Mouse (Mus musculus): Measurements from ENCODE around the gene Ptprn2. TPM values are rescaled to one million over a fixed set of nuclear protein-coding genes. Genes with fewer than 3 reads are reported as not detected.

The Ptprn2 gene
- total and polyA plus RNA-seq, 3 experiments = 0.22 TPM; not detected in 2

DNA sequence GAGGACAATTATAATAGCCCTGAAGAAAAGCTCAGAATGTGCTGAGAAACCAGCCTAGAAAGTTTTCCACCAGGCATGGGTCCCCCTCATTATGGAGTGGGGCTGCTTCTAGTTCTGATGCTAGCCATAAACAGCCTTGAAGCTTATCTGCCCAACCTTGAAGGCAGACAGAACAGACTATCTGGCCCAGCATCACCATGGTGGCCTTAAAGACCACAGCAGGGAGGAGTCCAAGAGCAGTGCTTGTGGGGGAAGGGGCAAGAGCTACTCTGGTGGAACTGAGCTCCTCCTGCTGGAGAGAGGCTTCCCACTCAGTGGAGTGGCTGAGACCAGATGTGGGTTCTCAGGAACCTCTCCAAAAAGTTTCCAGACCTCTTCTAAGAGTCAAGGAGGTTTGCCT is 540.2 kb downstream of the Ptprn2 start:
- H3K9me3 ChIP-seq (replicated peaks) = peaks cover 77% of the 10 kb centered on the region
- ATAC-seq (ENCODE audit: extremely low read depth, insufficient number of reproducible peaks, low FRiP score, poor library complexity, severe bottlenecking) = no peak
- no peak overlapping the region for H3K4me3 ChIP-seq (ENCODE audit: low read depth, low read length)
- DNase-seq (ENCODE audit: low spot score) = no peak
- no peak for TF ChIP-seq GATA2 (IDR thresholded peaks at IDR 0.05; ENCODE audit: borderline replicate concordance, low read depth, low read length)
- no peak for TF ChIP-seq POLR2AphosphoS5 (IDR thresholded peaks at IDR 0.05; ENCODE audit: insufficient replicate concordance, low read depth, low read length)
- no peak for TF ChIP-seq CTCF (IDR thresholded peaks at IDR 0.05; ENCODE audit: low read depth, low read length)
- TF ChIP-seq GATA1 (IDR thresholded peaks at IDR 0.05; ENCODE audit: borderline replicate concordance, low read length) = no peak
- no peak for TF ChIP-seq TAL1 (conservative IDR thresholded peaks at IDR 0.05; ENCODE audit: low read depth, low read length)
- H3K27me3 ChIP-seq (ENCODE audit: insufficient read depth, low read length) = no peaks in the 10 kb centered on the region
- H3K36me3 ChIP-seq (replicated peaks) = no peaks in the 10 kb centered on the region
- no peaks in the 10 kb centered on the region for H3K4me1 ChIP-seq (ENCODE audit: insufficient read depth, low read depth, low read length)

GRCm38 (mm10) chr12:117027351-117027750 is 541.8 kb downstream of the Ptprn2 start:
- Histone ChIP-seq H3K36me3 (replicated peaks) (no peaks in the 10 kb centered on the region), H3K9me3 (replicated peaks) (peaks cover 75% of the 10 kb centered on the region), H3K27me3 (ENCODE audit: insufficient read depth, low read length) (no peaks in the 10 kb centered on the region), H3K4me3 (ENCODE audit: low read depth, low read length) (no peak overlapping the region), H3K4me1 (ENCODE audit: insufficient read depth, low read depth, low read length) (no peaks in the 10 kb centered on the region)
- ATAC-seq (ENCODE audit: extremely low read depth, insufficient number of reproducible peaks, low FRiP score, poor library complexity, severe bottlenecking) = no peak
- TF ChIP-seq GATA1 (IDR thresholded peaks at IDR 0.05; ENCODE audit: borderline replicate concordance, low read length) (no peak), GATA2 (IDR thresholded peaks at IDR 0.05; ENCODE audit: borderline replicate concordance, low read depth, low read length) (no peak), CTCF (IDR thresholded peaks at IDR 0.05; ENCODE audit: low read depth, low read length) (no peak), TAL1 (conservative IDR thresholded peaks at IDR 0.05; ENCODE audit: low read depth, low read length) (no peak), POLR2AphosphoS5 (IDR thresholded peaks at IDR 0.05; ENCODE audit: insufficient replicate concordance, low read depth, low read length) (no peak)
- DNase-seq (ENCODE audit: low spot score) = no peak

DNA sequence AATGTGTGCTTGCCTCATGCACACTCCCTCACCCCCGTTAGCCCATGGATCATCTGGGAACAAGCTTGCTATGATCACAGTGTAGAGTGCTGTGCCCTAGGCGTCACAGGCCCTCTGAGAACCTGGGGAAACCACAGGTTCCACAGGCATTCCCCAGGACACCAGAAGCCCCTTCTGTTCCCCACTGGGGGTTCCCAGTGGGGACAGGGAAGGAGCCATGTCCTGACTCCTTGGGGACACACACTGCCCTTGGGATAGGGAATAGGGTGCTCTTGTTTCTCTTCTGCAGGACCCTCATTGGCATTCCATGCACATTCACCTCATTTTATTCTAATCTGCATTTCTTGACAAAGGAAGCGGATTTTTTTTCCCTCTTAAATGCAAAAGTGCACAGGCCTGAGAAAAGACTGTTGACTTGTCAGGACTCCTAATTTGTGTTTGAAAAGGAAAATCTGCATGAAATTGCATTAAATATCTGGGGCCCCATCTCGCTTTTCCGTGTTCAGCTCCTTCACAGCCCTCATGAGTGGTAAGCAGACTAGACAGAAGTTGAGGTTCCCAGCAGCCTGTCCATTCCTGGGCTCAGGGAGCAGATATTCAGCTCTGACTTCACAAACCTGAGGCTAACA is 542.9 kb downstream of the Ptprn2 start:
- H3K4me1 ChIP-seq (ENCODE audit: insufficient read depth, low read depth, low read length) = no peaks in the 10 kb centered on the region
- ATAC-seq (ENCODE audit: extremely low read depth, insufficient number of reproducible peaks, low FRiP score, poor library complexity, severe bottlenecking) = no peak
- no peak overlapping the region for H3K4me3 ChIP-seq (ENCODE audit: low read depth, low read length)
- no peak for DNase-seq (ENCODE audit: low spot score)
- no peaks in the 10 kb centered on the region for H3K27me3 ChIP-seq (ENCODE audit: insufficient read depth, low read length)
- no peak for TF ChIP-seq CTCF (IDR thresholded peaks at IDR 0.05; ENCODE audit: low read depth, low read length)
- H3K9me3 ChIP-seq (replicated peaks) = peaks cover 71% of the 10 kb centered on the region
- H3K36me3 ChIP-seq (replicated peaks) = no peaks in the 10 kb centered on the region

DNA sequence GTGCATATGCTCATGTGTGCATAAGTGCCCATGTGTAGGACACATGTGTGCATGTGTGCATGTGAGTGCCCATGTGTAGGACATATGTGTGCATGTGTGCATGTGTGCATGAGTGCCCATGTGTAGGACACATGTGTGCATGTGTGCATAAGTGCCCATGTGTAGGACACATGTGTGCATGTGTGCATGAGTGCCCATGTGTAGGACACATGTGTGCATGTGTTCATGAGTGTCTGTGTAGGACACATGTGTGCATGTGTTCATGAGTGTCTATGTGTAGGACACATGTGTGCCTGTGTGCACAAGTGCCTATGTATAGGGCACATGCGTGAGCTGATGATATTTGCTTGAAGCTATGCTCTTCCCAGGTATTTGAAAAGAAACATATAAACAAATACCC is 547.7 kb downstream of the Ptprn2 start:
- no peak for ATAC-seq (ENCODE audit: extremely low read depth, insufficient number of reproducible peaks, low FRiP score, poor library complexity, severe bottlenecking)
- TF ChIP-seq TAL1 (conservative IDR thresholded peaks at IDR 0.05; ENCODE audit: low read depth, low read length) = no peak
- no peak for TF ChIP-seq CTCF (IDR thresholded peaks at IDR 0.05; ENCODE audit: low read depth, low read length)
- no peak for TF ChIP-seq GATA1 (IDR thresholded peaks at IDR 0.05; ENCODE audit: borderline replicate concordance, low read length)
- no peak for TF ChIP-seq POLR2AphosphoS5 (IDR thresholded peaks at IDR 0.05; ENCODE audit: insufficient replicate concordance, low read depth, low read length)
- no peak for TF ChIP-seq GATA2 (IDR thresholded peaks at IDR 0.05; ENCODE audit: borderline replicate concordance, low read depth, low read length)

DNA sequence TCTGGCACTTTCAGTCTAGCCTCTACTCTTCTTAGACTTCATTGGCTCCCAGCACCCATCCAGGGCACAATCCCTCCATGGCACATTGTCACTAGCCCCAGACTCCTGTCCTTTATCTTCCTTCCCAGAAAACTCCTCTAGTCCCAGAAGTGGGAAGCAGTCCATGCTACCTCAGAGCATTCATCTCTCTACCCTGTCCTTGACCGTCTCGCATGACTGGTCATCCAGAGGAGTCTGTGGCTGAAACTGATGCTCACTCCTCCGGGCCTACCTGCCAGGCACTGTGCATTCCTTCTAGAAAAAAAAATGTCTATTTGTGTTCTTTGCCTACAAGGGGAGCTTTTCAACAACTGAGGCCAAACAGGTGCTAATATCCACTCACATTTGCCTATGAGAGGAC is 549.0 kb downstream of the Ptprn2 start:
- no peak overlapping the region for H3K4me3 ChIP-seq (ENCODE audit: low read depth, low read length)
- H3K4me1 ChIP-seq (ENCODE audit: insufficient read depth, low read depth, low read length) = no peaks in the 10 kb centered on the region
- H3K36me3 ChIP-seq (replicated peaks) = no peaks in the 10 kb centered on the region
- TF ChIP-seq CTCF (IDR thresholded peaks at IDR 0.05; ENCODE audit: low read depth, low read length) = no peak
- no peak for TF ChIP-seq TAL1 (conservative IDR thresholded peaks at IDR 0.05; ENCODE audit: low read depth, low read length)
- TF ChIP-seq GATA2 (IDR thresholded peaks at IDR 0.05; ENCODE audit: borderline replicate concordance, low read depth, low read length) = no peak
- TF ChIP-seq GATA1 (IDR thresholded peaks at IDR 0.05; ENCODE audit: borderline replicate concordance, low read length) = no peak
- TF ChIP-seq POLR2AphosphoS5 (IDR thresholded peaks at IDR 0.05; ENCODE audit: insufficient replicate concordance, low read depth, low read length) = no peak
- peaks cover 58% of the 10 kb centered on the region for H3K9me3 ChIP-seq (replicated peaks)
- no peak for ATAC-seq (ENCODE audit: extremely low read depth, insufficient number of reproducible peaks, low FRiP score, poor library complexity, severe bottlenecking)
- DNase-seq (ENCODE audit: low spot score) = no peak
- no peaks in the 10 kb centered on the region for H3K27me3 ChIP-seq (ENCODE audit: insufficient read depth, low read length)

More for the DNA sequence above, 547.7 kb downstream of the Ptprn2 start:
- Histone ChIP-seq H3K27me3 (ENCODE audit: insufficient read depth, low read length) (no peaks in the 10 kb centered on the region), H3K36me3 (replicated peaks) (no peaks in the 10 kb centered on the region), H3K9me3 (replicated peaks) (peaks cover 64% of the 10 kb centered on the region), H3K4me1 (ENCODE audit: insufficient read depth, low read depth, low read length) (no peaks in the 10 kb centered on the region), H3K4me3 (ENCODE audit: low read depth, low read length) (no peak overlapping the region)
- no peak for DNase-seq (ENCODE audit: low spot score)

DNA sequence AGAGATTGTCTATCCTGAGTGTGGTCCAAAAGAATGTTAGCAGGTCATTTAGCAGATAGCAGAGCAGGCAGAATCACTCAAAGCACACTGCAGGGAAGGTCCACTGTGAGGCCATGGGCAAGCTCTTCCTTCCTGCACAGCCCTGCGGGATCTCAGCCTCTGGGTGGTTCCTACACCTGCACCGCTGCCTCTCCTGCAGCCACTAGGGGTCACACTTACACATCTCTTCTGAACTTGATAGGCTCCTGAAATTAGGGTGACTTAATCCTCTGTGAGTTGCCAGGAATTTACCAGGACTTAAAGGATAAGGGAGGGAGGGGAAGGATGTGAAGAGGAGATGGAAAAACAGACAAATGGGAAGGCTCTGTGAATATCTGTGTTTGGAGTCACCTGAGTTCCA is 549.7 kb downstream of the Ptprn2 start:
- Histone ChIP-seq H3K9me3 (replicated peaks) (peaks cover 57% of the 10 kb centered on the region), H3K27me3 (ENCODE audit: insufficient read depth, low read length) (no peaks in the 10 kb centered on the region), H3K4me3 (ENCODE audit: low read depth, low read length) (no peak overlapping the region), H3K36me3 (replicated peaks) (no peaks in the 10 kb centered on the region), H3K4me1 (ENCODE audit: insufficient read depth, low read depth, low read length) (no peaks in the 10 kb centered on the region)
- DNase-seq (ENCODE audit: low spot score) (no peak), ATAC-seq (ENCODE audit: extremely low read depth, insufficient number of reproducible peaks, low FRiP score, poor library complexity, severe bottlenecking) (no peak)
- TF ChIP-seq TAL1 (conservative IDR thresholded peaks at IDR 0.05; ENCODE audit: low read depth, low read length) (no peak), GATA1 (IDR thresholded peaks at IDR 0.05; ENCODE audit: borderline replicate concordance, low read length) (no peak), POLR2AphosphoS5 (IDR thresholded peaks at IDR 0.05; ENCODE audit: insufficient replicate concordance, low read depth, low read length) (no peak), GATA2 (IDR thresholded peaks at IDR 0.05; ENCODE audit: borderline replicate concordance, low read depth, low read length) (no peak), CTCF (IDR thresholded peaks at IDR 0.05; ENCODE audit: low read depth, low read length) (no peak)
